Mouse (Mus musculus) embryonic facial prominence, embryonic 12.5 days (tissue): Measurements from ENCODE around the gene Hecw2. TPM values are rescaled to one million over a fixed set of nuclear protein-coding genes. Genes with fewer than 3 reads are reported as not detected.
A peak's percentile ranks its signal among the peaks of the same experiment; 100 is the strongest.

Experiments
- ATAC-seq: fragments of 200-750 bp; cut with Nextera tagmentation; 2 replicates; pipeline ENCODE4 v1.8.0; 2017; ENCODE audit not compliant: insufficient number of reproducible peaks, insufficient read depth, low FRiP score, low TSS enrichment
- H3K27ac ChIP-seq: fragments of 300-500 bp; sonication (generic); 2 replicates; pipeline ENCODE4 v1.5.1; 2016; ENCODE audit warnings: mild to moderate bottlenecking
- H3K27me3 ChIP-seq: fragments of 300-500 bp; sonication (generic); 2 replicates; pipeline ENCODE4 v1.6.1; 2016; ENCODE audit warnings: mild to moderate bottlenecking, moderate library complexity
- H3K36me3 ChIP-seq: fragments of 300-500 bp; sonication (generic); 2 replicates; pipeline ENCODE4 v1.6.1; 2016; ENCODE audit warnings: mild to moderate bottlenecking
- H3K4me1 ChIP-seq: fragments of 300-500 bp; sonication (generic); 2 replicates; pipeline ENCODE4 v1.6.1; 2016
- H3K4me2 ChIP-seq: fragments of 300-500 bp; sonication (generic); replicated peaks from 2 replicates; pipeline ENCODE4 v1.6.1; 2016; ENCODE audit warnings: mild to moderate bottlenecking, moderate library complexity
- H3K4me3 ChIP-seq: fragments of 300-500 bp; sonication (generic); 2 replicates; pipeline ENCODE4 v1.5.1; 2016; ENCODE audit warnings: mild to moderate bottlenecking
- H3K9ac ChIP-seq: fragments of 300-500 bp; sonication (generic); 2 replicates; pipeline ENCODE4 v1.6.1; 2016; ENCODE audit warnings: mild to moderate bottlenecking, moderate library complexity
- H3K9me3 ChIP-seq: fragments of 300-500 bp; sonication (generic); 2 replicates; pipeline ENCODE4 v1.6.1; 2016; ENCODE audit warnings: mild to moderate bottlenecking, moderate library complexity
- WGBS: fragments of 180-500 bp; shearing (Covaris S2); methylation state at CpG from one replicate; pipeline ENCODE4 v1.1.7; 2016; 5-methylcytosine and 5-hydroxymethylcytosine counted together
- polyA plus RNA-seq: library from polyadenylated mRNA; unstranded; fragments of >200 nt; fragmentation: Nextera tagmentation; extraction: Ambion mirVana; gene quantifications from 2 replicates; pipeline ENCODE4 v1.2.1, GENCODE M21; 2016

Gene Hecw2
- polyA plus RNA-seq, 1 experiment from 2014 or later, result 6.3 TPM

DNA sequence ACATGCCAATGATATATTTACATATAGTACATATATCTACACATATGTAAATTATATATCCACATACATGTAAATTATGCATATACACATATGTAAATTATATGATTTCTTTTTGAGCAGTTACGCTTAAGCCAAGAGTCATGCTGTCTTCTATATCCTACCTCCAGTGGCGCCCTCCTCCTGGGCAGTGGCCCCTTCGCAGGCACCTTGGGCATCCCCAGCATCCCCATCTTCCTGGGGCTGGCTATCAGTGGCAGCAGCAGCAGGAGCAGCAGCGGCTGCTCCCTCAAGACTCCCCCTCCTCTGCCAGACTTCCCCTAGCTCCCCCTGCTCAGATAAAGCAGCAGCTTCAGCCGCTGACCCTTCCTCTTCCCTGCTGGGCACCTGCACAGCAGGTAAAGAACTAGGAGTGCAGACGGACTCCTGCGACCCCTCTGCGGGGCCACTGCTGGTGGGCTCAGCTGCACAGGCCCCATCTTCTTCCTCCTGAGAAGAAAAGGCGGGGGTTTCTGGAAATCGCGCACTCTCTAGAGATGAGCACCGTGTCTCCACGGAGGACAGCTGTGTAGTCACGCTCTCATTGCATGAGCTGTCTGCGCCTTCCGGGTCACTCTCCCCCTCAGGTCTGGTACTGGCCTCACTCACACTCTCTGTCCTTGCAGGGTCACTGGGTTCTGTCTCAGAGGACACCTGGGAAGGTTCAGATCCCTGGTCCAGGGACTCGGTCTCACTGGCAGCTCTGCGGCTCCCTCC is 269.6 kb downstream of the Hecw2 start:
- Histone ChIP-seq H3K4me1 (no peaks in the 10 kb centered on the region), H3K9ac (no peak overlapping the region), H3K4me2 (no peak overlapping the region), H3K36me3 (no peaks in the 10 kb centered on the region), H3K9me3 (no peaks in the 10 kb centered on the region), H3K27ac (no peak overlapping the region), H3K4me3 (no peak overlapping the region), H3K27me3 (no peaks in the 10 kb centered on the region)
- 44% methylated on average over 18 of the region's 18 CpGs for WGBS
- peak; percentile 58; the same call in 1 of the 2 replicates for ATAC-seq

DNA sequence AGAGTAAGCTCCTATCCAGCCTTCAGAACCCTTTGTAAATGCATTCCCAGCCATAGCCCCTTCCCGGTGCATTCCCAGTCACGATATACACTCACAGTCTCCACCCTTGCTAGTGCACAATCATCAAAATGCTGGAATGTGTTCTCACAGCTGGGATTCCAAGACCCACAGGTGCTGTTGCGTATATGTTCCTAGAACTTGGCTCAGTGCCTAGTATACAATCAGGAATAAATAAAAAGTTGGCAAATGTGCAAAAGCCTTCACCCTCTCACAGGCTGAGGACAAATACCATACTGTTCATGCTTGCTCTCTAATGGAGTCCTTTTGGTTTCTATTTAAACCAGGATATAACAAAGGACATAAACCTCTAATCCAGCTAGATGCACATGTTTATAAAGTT is 283.1 kb downstream of the Hecw2 start:
- no peaks in the 10 kb centered on the region for H3K9me3 ChIP-seq
- H3K4me2 ChIP-seq, result no peak overlapping the region
- H3K4me1 ChIP-seq, result no peaks in the 10 kb centered on the region
- no peaks in the 10 kb centered on the region for H3K27me3 ChIP-seq
- WGBS, result 62% methylated on average over 3 of the region's 3 CpGs
- H3K27ac ChIP-seq, result no peak overlapping the region
- no peaks in the 10 kb centered on the region for H3K36me3 ChIP-seq
- ATAC-seq, result no peak
- no peak overlapping the region for H3K4me3 ChIP-seq
- H3K9ac ChIP-seq, result no peak overlapping the region

- 25% methylated on average over 1 of the region's 1 CpGs for WGBS
- Histone ChIP-seq H3K27me3 (no peaks in the 10 kb centered on the region), H3K4me1 (no peaks in the 10 kb centered on the region), H3K4me3 (no peak overlapping the region), H3K27ac (no peak overlapping the region), H3K9ac (no peak overlapping the region), H3K4me2 (no peak overlapping the region), H3K36me3 (no peaks in the 10 kb centered on the region), H3K9me3 (no peaks in the 10 kb centered on the region)
- no peak for ATAC-seq
These were observed 284.7 kb downstream of the Hecw2 start for GRCm38 (mm10) chr1:53910251-53910650.

GRCm38 (mm10) chr1:53909118-53909517 is 285.9 kb downstream of the Hecw2 start:
- no peaks in the 10 kb centered on the region for H3K36me3 ChIP-seq
- no peak overlapping the region for H3K9ac ChIP-seq
- no peak overlapping the region for H3K4me3 ChIP-seq
- H3K27me3 ChIP-seq, result no peaks in the 10 kb centered on the region
- H3K9me3 ChIP-seq, result no peaks in the 10 kb centered on the region
- H3K27ac ChIP-seq, result no peak overlapping the region
- H3K4me1 ChIP-seq, result no peaks in the 10 kb centered on the region
- WGBS, result 13% methylated on average over 3 of the region's 3 CpGs
- ATAC-seq, result no peak
- no peak overlapping the region for H3K4me2 ChIP-seq

GRCm38 (mm10) chr1:53906175-53906574 is 288.8 kb downstream of the Hecw2 start:
- 73% methylated on average over 3 of the region's 3 CpGs for WGBS
- no peak overlapping the region for H3K4me3 ChIP-seq
- no peak overlapping the region for H3K27ac ChIP-seq
- no peak overlapping the region for H3K9ac ChIP-seq
- H3K4me2 ChIP-seq, result no peak overlapping the region
- H3K27me3 ChIP-seq, result no peaks in the 10 kb centered on the region
- H3K4me1 ChIP-seq, result no peaks in the 10 kb centered on the region
- no peak for ATAC-seq
- no peaks in the 10 kb centered on the region for H3K9me3 ChIP-seq
- no peaks in the 10 kb centered on the region for H3K36me3 ChIP-seq

DNA sequence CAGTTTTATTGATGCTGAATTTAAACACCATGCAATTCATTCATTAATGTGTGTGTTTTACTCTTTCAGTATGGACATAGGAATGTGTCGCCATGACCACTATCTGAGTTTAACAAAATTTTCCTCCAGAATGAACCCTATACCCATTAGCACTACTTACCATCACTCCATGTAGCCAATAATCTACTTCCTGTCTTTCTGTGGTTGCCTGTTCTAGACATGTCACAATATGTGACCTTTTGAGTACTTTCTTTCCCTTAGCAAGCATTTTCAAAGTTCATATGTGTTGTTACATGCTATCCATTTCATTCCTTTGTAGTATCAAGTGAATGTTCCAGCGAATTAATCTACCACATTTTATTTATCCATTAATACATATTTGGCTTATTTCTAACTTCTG is 294.6 kb downstream of the Hecw2 start:
- 90% methylated on average over 2 of the region's 2 CpGs for WGBS
- no peaks in the 10 kb centered on the region for H3K27me3 ChIP-seq
- no peaks in the 10 kb centered on the region for H3K4me1 ChIP-seq
- no peak overlapping the region for H3K4me2 ChIP-seq
- H3K27ac ChIP-seq, result no peak overlapping the region
- H3K9ac ChIP-seq, result no peak overlapping the region
- no peak for ATAC-seq
- no peaks in the 10 kb centered on the region for H3K9me3 ChIP-seq
- H3K36me3 ChIP-seq, result no peaks in the 10 kb centered on the region
- H3K4me3 ChIP-seq, result no peak overlapping the region

GRCm38 (mm10) chr1:53894299-53894698 is 300.7 kb downstream of the Hecw2 start:
- no peak overlapping the region for H3K4me3 ChIP-seq
- H3K27ac ChIP-seq, result no peak overlapping the region
- no peaks in the 10 kb centered on the region for H3K27me3 ChIP-seq
- no peaks in the 10 kb centered on the region for H3K4me1 ChIP-seq
- no peak overlapping the region for H3K4me2 ChIP-seq
- ATAC-seq, result no peak
- 89% methylated on average over 5 of the region's 5 CpGs for WGBS
- no peaks in the 10 kb centered on the region for H3K9me3 ChIP-seq
- H3K36me3 ChIP-seq, result no peaks in the 10 kb centered on the region
- H3K9ac ChIP-seq, result no peak overlapping the region

DNA sequence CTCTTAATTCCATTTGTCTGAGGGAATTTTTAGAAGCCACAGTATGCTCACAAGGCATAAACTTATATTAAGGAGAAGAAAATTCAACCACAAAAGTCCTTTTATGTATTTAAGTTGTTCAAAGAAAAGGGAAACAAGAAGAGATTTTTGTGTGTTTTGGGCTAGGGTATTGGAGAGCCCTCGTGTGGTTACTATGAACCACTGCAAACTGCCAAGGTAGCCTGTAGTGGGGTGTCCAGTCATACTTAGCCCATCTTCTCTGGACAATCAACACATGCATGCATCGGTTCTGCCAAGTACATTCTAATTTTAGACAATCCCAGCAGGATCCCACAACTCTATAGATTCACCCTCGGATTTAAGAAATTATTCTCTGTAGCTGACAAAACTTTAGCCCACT is 304.6 kb downstream of the Hecw2 start:
- H3K4me1 ChIP-seq, result no peaks in the 10 kb centered on the region
- H3K9ac ChIP-seq, result no peak overlapping the region
- H3K4me2 ChIP-seq, result no peak overlapping the region
- WGBS, result 54% methylated on average over 3 of the region's 3 CpGs
- no peaks in the 10 kb centered on the region for H3K36me3 ChIP-seq
- no peak overlapping the region for H3K27ac ChIP-seq
- no peaks in the 10 kb centered on the region for H3K9me3 ChIP-seq
- ATAC-seq, result no peak
- H3K4me3 ChIP-seq, result no peak overlapping the region
- no peaks in the 10 kb centered on the region for H3K27me3 ChIP-seq

GRCm38 (mm10) chr1:53889806-53890205 is 305.2 kb downstream of the Hecw2 start:
- Histone ChIP-seq H3K4me2 (no peak overlapping the region), H3K9me3 (no peaks in the 10 kb centered on the region), H3K4me3 (no peak overlapping the region), H3K27ac (no peak overlapping the region), H3K36me3 (no peaks in the 10 kb centered on the region), H3K4me1 (no peaks in the 10 kb centered on the region), H3K9ac (no peak overlapping the region), H3K27me3 (no peaks in the 10 kb centered on the region)
- no peak for ATAC-seq
- 89% methylated on average over 3 of the region's 3 CpGs for WGBS

- H3K27me3 ChIP-seq, result no peaks in the 10 kb centered on the region
- no peaks in the 10 kb centered on the region for H3K9me3 ChIP-seq
- H3K4me1 ChIP-seq, result no peaks in the 10 kb centered on the region
- no peak overlapping the region for H3K9ac ChIP-seq
- H3K36me3 ChIP-seq, result no peaks in the 10 kb centered on the region
- no peak overlapping the region for H3K4me3 ChIP-seq
- ATAC-seq, result no peak
- WGBS, result 76% methylated on average over 2 of the region's 2 CpGs
- no peak overlapping the region for H3K4me2 ChIP-seq
- no peak overlapping the region for H3K27ac ChIP-seq
These were observed 312.5 kb downstream of the Hecw2 start for GRCm38 (mm10) chr1:53882480-53882879.

DNA sequence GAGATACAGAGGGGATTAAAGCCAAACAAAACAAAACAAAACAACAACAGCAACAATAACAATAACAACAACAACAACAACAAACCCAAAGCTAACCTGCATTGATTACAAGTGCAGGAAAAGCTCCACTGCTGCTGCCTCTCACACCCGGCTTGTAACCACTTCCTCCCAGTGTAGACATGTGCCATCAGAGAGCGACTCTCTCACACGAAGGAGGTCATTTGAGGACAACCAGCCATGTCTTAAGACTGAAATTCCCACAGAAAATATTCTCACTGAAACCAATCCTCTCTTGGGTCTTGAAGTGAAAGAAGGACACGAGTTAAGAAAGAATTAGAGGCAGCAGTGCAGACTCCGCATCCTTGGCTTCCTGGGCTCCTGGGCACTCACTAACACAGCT is 319.0 kb downstream of the Hecw2 start:
- 80% methylated on average over 5 of the region's 5 CpGs for WGBS
- no peaks in the 10 kb centered on the region for H3K27me3 ChIP-seq
- no peaks in the 10 kb centered on the region for H3K9me3 ChIP-seq
- no peak overlapping the region for H3K9ac ChIP-seq
- no peaks in the 10 kb centered on the region for H3K4me1 ChIP-seq
- no peak overlapping the region for H3K27ac ChIP-seq
- no peak overlapping the region for H3K4me3 ChIP-seq
- H3K4me2 ChIP-seq, result no peak overlapping the region
- no peak for ATAC-seq
- no peaks in the 10 kb centered on the region for H3K36me3 ChIP-seq

- Histone ChIP-seq H3K36me3 (no peaks in the 10 kb centered on the region), H3K9ac (no peak overlapping the region), H3K4me2 (no peak overlapping the region), H3K27ac (no peak overlapping the region), H3K4me3 (no peak overlapping the region), H3K27me3 (no peaks in the 10 kb centered on the region), H3K4me1 (no peaks in the 10 kb centered on the region), H3K9me3 (no peaks in the 10 kb centered on the region)
- ATAC-seq, result no peak
- WGBS, result 83% methylated on average over 2 of the region's 2 CpGs
These were observed 327.7 kb downstream of the Hecw2 start for GRCm38 (mm10) chr1:53867316-53867715.
